ENCODE assay signal across 10 mouse cellular contexts in the genomic region with DNA sequence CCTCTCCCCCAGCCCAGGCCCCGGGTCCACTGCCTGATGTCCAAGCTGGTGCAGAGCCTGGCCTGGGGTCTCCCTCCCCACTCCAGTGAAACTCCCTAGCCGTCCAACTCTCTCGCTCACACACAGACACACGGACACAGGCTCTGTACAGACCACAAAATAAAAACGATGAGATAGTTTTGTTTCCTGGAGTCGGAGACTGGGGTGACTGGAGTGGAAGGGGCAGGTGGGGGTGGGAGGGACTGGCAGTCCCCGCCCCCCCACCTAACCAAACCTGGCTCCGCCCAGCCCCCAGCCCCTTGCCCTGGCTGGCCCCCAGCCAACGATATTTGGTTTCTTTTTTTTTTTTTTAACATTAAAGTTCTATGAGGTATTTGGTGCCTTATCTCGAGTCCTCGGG. TPM values are rescaled to one million over a fixed set of nuclear protein-coding genes. Genes with fewer than 3 reads are reported as not detected.
DNase-seq lines count a peak whose midpoint lies in the region; ATAC-seq lines count a peak whose summit lies in the region.
"Had no signal": no experiment of that assay in that cellular context is flagged by ENCODE, and none has a peak within 500 bp of the region (broad histone marks: within the 10 kb centered on the region; RNA-seq: fewer than 3 reads in every experiment).

No protein-coding gene starts in this region.

- H3K27me3 ChIP-seq in kidney, embryonic 16.5 days (ENCODE audit: insufficient read depth, low read length): no peaks in the 10 kb centered on the region
- peaks cover 11% of the 10 kb centered on the region for H3K27me3 ChIP-seq in limb, embryonic 12.5 days

- ATAC-seq in kidney, embryonic 16.5 days (ENCODE audit: low FRiP score, low TSS enrichment): no peak
- no peak for ATAC-seq in limb, embryonic 12.5 days (ENCODE audit: insufficient number of reproducible peaks, insufficient read depth, low FRiP score, low TSS enrichment, low read depth)
- ATAC-seq in monocyte, adult 5-6 weeks (replicated peaks; ENCODE audit: insufficient number of reproducible peaks, low FRiP score, low TSS enrichment, poor library complexity, severe bottlenecking): no peak
- ATAC-seq: forebrain, postnatal 0 days had no signal

- DNase-seq in adrenal gland, postnatal 14 days: peak; percentile 12
- no peak for DNase-seq in adrenal gland, postnatal 25 days
- DNase-seq in kidney, adult 18-20 months: no peak
- DNase-seq in CD4-positive, CD25-positive, alpha-beta regulatory T cell, adult 2 months (ENCODE audit: low read depth, low spot score): peak; percentile 62
- no peak for DNase-seq in urinary bladder, adult 2 months (ENCODE audit: low spot score)
- DNase-seq: forebrain, postnatal 0 days; left cerebral cortex, postnatal 4 days had no signal

- no peak overlapping the region for H3K4me2 ChIP-seq in kidney, embryonic 16.5 days (replicated peaks; ENCODE audit: low read depth, low read length)
- peak overlapping the region; percentile 6; the same call in 1 of the 2 replicates for H3K4me2 ChIP-seq in limb, embryonic 12.5 days

- peaks cover 13% of the 10 kb centered on the region; the same call in 1 of the 2 replicates for H3K4me1 ChIP-seq in kidney, embryonic 16.5 days (ENCODE audit: insufficient read depth, low read length)
- H3K4me1 ChIP-seq in limb, embryonic 12.5 days (replicated peaks): peaks cover 19% of the 10 kb centered on the region

- no peak overlapping the region for H3K9ac ChIP-seq in kidney, embryonic 16.5 days (replicated peaks; ENCODE audit: low read length)
- no peak overlapping the region for H3K9ac ChIP-seq in limb, embryonic 12.5 days (replicated peaks)
- H3K9ac ChIP-seq: forebrain, postnatal 0 days had no signal

- peaks cover 7% of the 10 kb centered on the region for H3K36me3 ChIP-seq in kidney, embryonic 16.5 days (ENCODE audit: insufficient read depth, low read length)
- H3K36me3 ChIP-seq in limb, embryonic 12.5 days: peaks cover 26% of the 10 kb centered on the region

- 0 out of 2 replicates have a peak overlapping the region, but pooled peaks have one; percentile 18 for H3K27ac ChIP-seq in kidney, embryonic 16.5 days (ENCODE audit: low read length)
- no peak overlapping the region for H3K27ac ChIP-seq in limb, embryonic 12.5 days

- WGBS in kidney, embryonic 16.5 days: 17% methylated on average over 11 of the region's 11 CpGs
- 29% methylated on average over 11 of the region's 11 CpGs for WGBS in limb, embryonic 12.5 days

- no peak overlapping the region for H3K4me3 ChIP-seq in kidney, embryonic 16.5 days (ENCODE audit: low read length)
- no peak overlapping the region for H3K4me3 ChIP-seq in limb, embryonic 12.5 days (replicated peaks)

- H3K9me3 ChIP-seq in kidney, embryonic 16.5 days (ENCODE audit: low read length): no peaks in the 10 kb centered on the region
- H3K9me3 ChIP-seq in limb, embryonic 12.5 days: no peaks in the 10 kb centered on the region

RNA-seq across cellular contexts. Expression of a gene that starts 16.6 kb away (rescaled TPM):
- 18.8 and 19.2 TPM in 2 replicates for total RNA-seq in adrenal gland, postnatal 14 days (2021)
- total RNA-seq in adrenal gland, postnatal 25 days (2021): 21.0 and 23.3 TPM in 2 replicates
- polyA plus RNA-seq in kidney, embryonic 16.5 days (2015; fragmentation: Nextera tagmentation; extraction: Ambion mirVana): 37.7 and 44.1 TPM in 2 replicates
- 39.5 and 40.9 TPM in 2 replicates for polyA plus RNA-seq in limb, embryonic 12.5 days (2016; fragmentation: Nextera tagmentation; extraction: Ambion mirVana)
- 1.5 to 4.7 TPM (median 3.4 TPM) in 3 replicates for total RNA-seq in monocyte, adult 5-6 weeks (2017)
- polyA plus RNA-seq in urinary bladder, adult 2 months (2012; rRNA removed): 23.1 and 27.7 TPM in 2 replicates

RNA-seq across cellular contexts. Expression of a gene that starts 16.8 kb away (rescaled TPM):
- total RNA-seq in adrenal gland, postnatal 14 days (2021): 18.6 and 21.3 TPM in 2 replicates
- 15.4 and 22.6 TPM in 2 replicates for total RNA-seq in adrenal gland, postnatal 25 days (2021)
- polyA plus RNA-seq in kidney, embryonic 16.5 days (2015; fragmentation: Nextera tagmentation; extraction: Ambion mirVana): 5.1 and 6.3 TPM in 2 replicates
- polyA plus RNA-seq in limb, embryonic 12.5 days (2016; fragmentation: Nextera tagmentation; extraction: Ambion mirVana): 12.4 and 15.0 TPM in 2 replicates
- total RNA-seq in monocyte, adult 5-6 weeks (2017): 0.48 to 2.9 TPM in 2 of 3 replicates, not detected in the other
- polyA plus RNA-seq in urinary bladder, adult 2 months (2012; rRNA removed): 30.7 and 34.7 TPM in 2 replicates

Comparison
In these comparisons a context has a peak if more than half of its experiments do, and no peak if none do; other contexts are left out.
1. DNase-seq: peak in adrenal gland, postnatal 14 days (single experiment) and CD4-positive, CD25-positive, alpha-beta regulatory T cell, adult 2 months (single experiment); none in adrenal gland, postnatal 25 days (single experiment), kidney, adult 18-20 months (single experiment) and urinary bladder, adult 2 months (single experiment).